Mouse (Mus musculus): ENCODE measurements around the gene Six4.
"Not testable (repeated sequence)": the region's sequence is repeated elsewhere in the genome, so short reads cannot be mapped to it uniquely, and the experiment has no call there.

The Six4 gene

GRCm38 (mm10) chr12:73113196-73113595 is at the start of gene Six4:
Six4 (minus strand) TSS chr12:73113456.
- peak; percentile 85 for DNase-seq

- DNase-seq = peak; percentile 39
Observed at GRCm38 (mm10) chr12:73162408-73163181, 49.3 kb upstream of the Six4 start.

GRCm38 (mm10) chr12:73160341-73160740 is 47.1 kb upstream of the Six4 start:
- no peak for DNase-seq

GRCm38 (mm10) chr12:73154150-73154549 is 40.9 kb upstream of the Six4 start:
- DNase-seq = no peak

GRCm38 (mm10) chr12:73151038-73151437 is 37.8 kb upstream of the Six4 start:
- DNase-seq = not testable (repeated sequence)

- no peak for DNase-seq
Observed at GRCm38 (mm10) chr12:73147236-73147635, 34.0 kb upstream of the Six4 start.

- no peak for DNase-seq
Observed at GRCm38 (mm10) chr12:73140732-73141131, 27.5 kb upstream of the Six4 start.

GRCm38 (mm10) chr12:73125250-73125649 is 12.0 kb upstream of the Six4 start:
- DNase-seq = no peak

GRCm38 (mm10) chr12:73123093-73124041 is 10.1 kb upstream of the Six4 start, which contains the start of gene Mnat1:
Mnat1 (plus strand) TSS chr12:73123717.
- DNase-seq = peak; percentile 86

- peak; percentile 54 for DNase-seq
Observed at GRCm38 (mm10) chr12:73112326-73113087, 749 bp downstream of the Six4 start.

GRCm38 (mm10) chr12:73111561-73112325 is 1.5 kb downstream of the Six4 start:
- peak; percentile 65 for DNase-seq

GRCm38 (mm10) chr12:73110431-73111111 is 2.7 kb downstream of the Six4 start:
- DNase-seq = peak; percentile 54

GRCm38 (mm10) chr12:73107821-73108220 is 5.4 kb downstream of the Six4 start:
- no peak for DNase-seq

GRCm38 (mm10) chr12:73103713-73104112 is 9.5 kb downstream of the Six4 start:
- no peak for DNase-seq

- peak; percentile 3 for DNase-seq
Observed at GRCm38 (mm10) chr12:73098593-73098992, 14.7 kb downstream of the Six4 start.

- not testable (repeated sequence) for DNase-seq
Observed at GRCm38 (mm10) chr12:73096177-73096576, 17.1 kb downstream of the Six4 start.

GRCm38 (mm10) chr12:73094605-73095004 is 18.7 kb downstream of the Six4 start:
- peak; percentile 8 for DNase-seq

- no peak for DNase-seq
Observed at GRCm38 (mm10) chr12:73094189-73094588, 19.1 kb downstream of the Six4 start.

GRCm38 (mm10) chr12:73090672-73091335 is 22.5 kb downstream of the Six4 start:
- DNase-seq = peak; percentile 39

- no peak for DNase-seq
Observed at GRCm38 (mm10) chr12:73088911-73089310, 24.3 kb downstream of the Six4 start.

- DNase-seq = no peak
Observed at GRCm38 (mm10) chr12:73088500-73088899, 24.8 kb downstream of the Six4 start.
